Mouse (Mus musculus) forebrain, embryonic 15.5 days (tissue): Measurements from ENCODE around the gene 1110059E24Rik. TPM values are rescaled to one million over a fixed set of nuclear protein-coding genes. Genes with fewer than 3 reads are reported as not detected.

ENCODE experiments used
- ATAC-seq: fragments of 200-750 bp; cut with Nextera tagmentation; replicated peaks from 2 replicates; pipeline ENCODE4 v1.8.0; 2017; ENCODE audit warnings: mild to moderate bottlenecking, moderate TSS enrichment, moderate library complexity
- H3K27ac ChIP-seq: fragments of 300-500 bp; sonication (generic); replicated peaks from 2 replicates; pipeline ENCODE4 v1.5.1; 2015; ENCODE audit warnings: mild to moderate bottlenecking, inconsistent platforms
- H3K27me3 ChIP-seq: fragments of 300-500 bp; sonication (generic); 2 replicates; pipeline ENCODE4 v1.6.1; 2015; ENCODE audit warnings: inconsistent platforms
- H3K36me3 ChIP-seq: fragments of 300-500 bp; sonication (generic); 2 replicates; pipeline ENCODE4 v1.6.1; 2015; ENCODE audit warnings: mild to moderate bottlenecking, inconsistent platforms
- H3K4me1 ChIP-seq: fragments of 300-500 bp; sonication (generic); 2 replicates; pipeline ENCODE4 v1.6.1; 2015; ENCODE audit warnings: inconsistent platforms
- H3K4me2 ChIP-seq: fragments of 300-500 bp; sonication (generic); replicated peaks from 2 replicates; pipeline ENCODE4 v1.6.1; 2015; ENCODE audit warnings: mild to moderate bottlenecking, inconsistent platforms
- H3K4me3 ChIP-seq: fragments of 300-500 bp; sonication (generic); 2 replicates; pipeline ENCODE4 v1.5.1; 2015; ENCODE audit warnings: mild to moderate bottlenecking, inconsistent platforms
- H3K9ac ChIP-seq: fragments of 300-500 bp; sonication (generic); replicated peaks from 2 replicates; pipeline ENCODE4 v1.6.1; 2015; ENCODE audit warnings: mild to moderate bottlenecking, inconsistent platforms
- H3K9me3 ChIP-seq: fragments of 300-500 bp; sonication (generic); 2 replicates; pipeline ENCODE4 v1.6.1; 2016; ENCODE audit warnings: inconsistent platforms
- WGBS: fragments of 180-500 bp; shearing (Covaris S2); methylation state at CpG from one replicate; pipeline ENCODE4 v1.1.7; 2015; ENCODE audit warnings: mixed read lengths; 5-methylcytosine and 5-hydroxymethylcytosine counted together
- polyA plus RNA-seq: library from polyadenylated mRNA; unstranded; fragments of >200 nt; fragmentation: Nextera tagmentation; extraction: Ambion mirVana; gene quantifications from 2 replicates; pipeline ENCODE4 v1.2.1, GENCODE M21; 2015

The 1110059E24Rik gene
- polyA plus RNA-seq, 1 experiment from 2014 or later = 57.7 TPM

DNA sequence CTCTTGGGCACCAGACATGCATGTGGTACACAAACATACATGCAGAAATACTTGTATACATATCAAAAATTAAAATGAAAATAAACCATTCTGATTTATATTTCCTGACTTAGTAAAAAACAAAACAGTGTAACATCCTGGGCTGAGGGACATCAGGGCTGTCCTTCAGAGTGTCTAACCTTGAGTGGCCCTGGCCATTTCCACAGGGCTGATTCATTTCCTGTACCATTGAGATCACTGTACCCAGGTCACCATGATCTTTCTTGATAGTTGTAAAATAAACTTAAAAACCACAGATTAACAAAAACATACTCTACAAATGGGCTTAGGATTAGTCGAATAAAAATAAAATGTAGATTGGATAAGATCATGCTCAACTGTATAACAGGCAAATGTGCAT lies 66.2 kb downstream of the 1110059E24Rik start:
- Histone ChIP-seq H3K9ac (no peak overlapping the region), H3K27me3 (no peaks in the 10 kb centered on the region), H3K27ac (no peak overlapping the region), H3K36me3 (no peaks in the 10 kb centered on the region), H3K4me2 (no peak overlapping the region), H3K4me1 (no peaks in the 10 kb centered on the region), H3K4me3 (no peak overlapping the region), H3K9me3 (no peaks in the 10 kb centered on the region)
- ATAC-seq = no peak
- WGBS = 91% methylated on average over 1 of the region's 1 CpGs

DNA sequence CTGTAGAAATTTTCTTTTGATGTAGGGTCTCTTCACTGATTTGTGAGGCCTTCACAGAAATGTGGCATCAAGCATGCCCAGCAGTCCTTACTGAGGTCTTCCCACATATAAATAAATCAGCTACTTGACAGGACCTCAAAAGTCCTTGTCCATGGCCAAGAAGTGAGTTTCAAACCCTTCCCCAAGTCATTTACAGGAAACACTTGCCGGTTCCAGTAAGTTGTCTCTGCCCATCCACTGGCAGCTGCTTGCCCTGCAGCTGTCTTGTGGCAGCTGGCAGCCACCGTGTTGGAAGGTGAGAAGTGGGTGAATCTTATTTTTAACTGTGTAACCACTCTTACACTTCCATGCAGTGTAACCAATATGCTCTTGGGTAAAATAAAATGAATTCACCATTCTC lies 66.9 kb downstream of the 1110059E24Rik start:
- 86% methylated on average over 2 of the region's 2 CpGs for WGBS
- Histone ChIP-seq H3K4me3 (no peak overlapping the region), H3K9me3 (no peaks in the 10 kb centered on the region), H3K36me3 (no peaks in the 10 kb centered on the region), H3K4me1 (no peaks in the 10 kb centered on the region), H3K4me2 (no peak overlapping the region), H3K9ac (no peak overlapping the region), H3K27ac (no peak overlapping the region), H3K27me3 (no peaks in the 10 kb centered on the region)
- ATAC-seq = no peak

DNA sequence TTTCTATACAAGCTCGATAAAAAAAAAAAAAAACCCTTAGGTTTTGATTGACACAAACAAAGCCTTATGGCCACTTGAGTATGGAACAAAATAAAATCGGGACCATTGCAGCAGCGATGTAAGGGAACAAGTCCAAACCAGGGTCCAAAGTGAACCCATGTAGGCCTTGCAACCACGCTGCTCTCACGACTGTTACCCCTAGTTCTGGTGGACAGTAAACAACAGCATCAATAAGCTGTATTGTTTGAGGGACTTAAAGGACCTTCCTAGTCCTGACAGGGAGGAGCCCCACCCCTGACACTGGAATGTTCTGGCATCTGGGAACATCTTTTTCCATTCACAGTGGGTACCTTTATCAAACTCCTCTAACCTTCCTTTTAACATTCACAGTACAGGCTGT lies 68.8 kb downstream of the 1110059E24Rik start:
- Histone ChIP-seq H3K9me3 (no peaks in the 10 kb centered on the region), H3K27me3 (no peaks in the 10 kb centered on the region), H3K4me3 (no peak overlapping the region), H3K36me3 (no peaks in the 10 kb centered on the region), H3K4me2 (no peak overlapping the region), H3K9ac (no peak overlapping the region), H3K27ac (no peak overlapping the region), H3K4me1 (no peaks in the 10 kb centered on the region)
- no peak for ATAC-seq
- WGBS = 83% methylated on average over 5 of the region's 5 CpGs

DNA sequence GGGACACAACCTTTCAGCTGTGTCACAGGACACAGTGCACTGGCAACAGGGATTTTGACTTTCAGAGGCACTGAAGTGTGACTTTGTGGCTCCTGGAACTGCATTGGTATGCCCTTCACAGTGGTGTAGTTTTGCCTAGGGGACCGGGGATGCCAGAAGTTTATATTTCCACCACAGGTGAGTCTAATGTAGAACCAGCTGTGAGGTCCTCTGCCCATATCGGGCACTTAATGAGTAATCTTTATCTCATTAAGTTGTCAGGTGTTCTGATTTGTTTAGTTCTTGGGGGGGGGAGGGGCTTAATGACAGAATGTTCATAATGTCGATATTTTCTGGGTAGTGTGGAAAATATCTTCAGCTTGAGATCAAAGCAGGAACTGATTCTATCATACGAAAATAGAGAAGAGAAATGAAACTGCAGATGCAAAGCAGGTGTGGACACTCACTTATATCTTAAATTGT lies 69.2 kb downstream of the 1110059E24Rik start:
- no peaks in the 10 kb centered on the region for H3K4me1 ChIP-seq
- H3K9ac ChIP-seq = no peak overlapping the region
- H3K4me3 ChIP-seq = no peak overlapping the region
- no peak overlapping the region for H3K4me2 ChIP-seq
- H3K27me3 ChIP-seq = no peaks in the 10 kb centered on the region
- ATAC-seq = no peak
- no peaks in the 10 kb centered on the region for H3K9me3 ChIP-seq
- WGBS = 93% methylated on average over 4 of the region's 4 CpGs
- H3K36me3 ChIP-seq = no peaks in the 10 kb centered on the region
- no peak overlapping the region for H3K27ac ChIP-seq

DNA sequence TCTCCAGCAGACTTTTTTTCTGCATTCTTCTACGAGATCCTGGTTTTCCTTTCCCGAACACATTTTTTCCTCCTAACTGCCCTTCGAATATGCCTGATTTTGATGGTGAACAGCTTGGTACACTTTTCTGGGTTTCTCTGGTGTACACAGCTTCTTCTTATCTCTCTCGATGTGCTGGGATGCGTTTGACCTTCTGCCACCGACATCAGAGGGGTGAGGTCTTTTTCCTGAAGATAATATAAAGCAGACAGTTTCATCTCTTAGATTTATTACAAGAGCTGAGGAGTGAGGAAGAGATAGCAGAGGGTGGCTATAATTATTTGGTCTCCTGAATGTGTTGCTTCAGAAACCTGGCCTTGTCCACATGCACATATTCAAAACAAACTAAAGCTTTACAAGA lies 71.4 kb downstream of the 1110059E24Rik start:
- WGBS = 90% methylated on average over 6 of the region's 6 CpGs
- Histone ChIP-seq H3K4me1 (0 out of 2 replicates have a peak, but pooled peaks cover 5% of the 10 kb centered on the region), H3K27ac (no peak overlapping the region), H3K4me2 (no peak overlapping the region), H3K27me3 (no peaks in the 10 kb centered on the region), H3K4me3 (no peak overlapping the region), H3K9me3 (no peaks in the 10 kb centered on the region), H3K36me3 (no peaks in the 10 kb centered on the region), H3K9ac (no peak overlapping the region)
- ATAC-seq = no peak

DNA sequence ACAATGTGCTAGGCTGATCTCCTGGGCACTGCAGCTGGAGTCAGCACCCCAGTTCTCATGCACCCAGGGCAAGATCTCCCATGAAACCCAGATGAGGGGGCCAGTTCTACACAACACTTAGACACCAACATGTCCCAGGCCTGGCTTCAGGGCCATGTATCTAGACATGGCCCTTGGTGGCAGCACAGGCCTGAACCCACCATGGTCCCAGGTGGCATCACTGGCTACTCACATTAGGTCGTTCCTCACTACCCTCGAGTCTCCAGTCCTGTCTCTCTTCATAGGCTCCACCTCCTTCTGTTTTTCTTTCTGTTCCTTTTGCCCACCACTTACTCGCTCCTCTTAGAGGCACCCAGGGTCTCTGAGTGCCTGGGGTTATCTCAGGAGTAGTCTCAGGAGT lies 72.9 kb downstream of the 1110059E24Rik start:
- Histone ChIP-seq H3K27me3 (no peaks in the 10 kb centered on the region), H3K4me2 (no peak overlapping the region), H3K4me1 (0 out of 2 replicates have a peak, but pooled peaks cover 5% of the 10 kb centered on the region), H3K4me3 (no peak overlapping the region), H3K27ac (no peak overlapping the region), H3K9me3 (no peaks in the 10 kb centered on the region), H3K36me3 (no peaks in the 10 kb centered on the region), H3K9ac (no peak overlapping the region)
- no peak for ATAC-seq
- 92% methylated on average over 3 of the region's 3 CpGs for WGBS

DNA sequence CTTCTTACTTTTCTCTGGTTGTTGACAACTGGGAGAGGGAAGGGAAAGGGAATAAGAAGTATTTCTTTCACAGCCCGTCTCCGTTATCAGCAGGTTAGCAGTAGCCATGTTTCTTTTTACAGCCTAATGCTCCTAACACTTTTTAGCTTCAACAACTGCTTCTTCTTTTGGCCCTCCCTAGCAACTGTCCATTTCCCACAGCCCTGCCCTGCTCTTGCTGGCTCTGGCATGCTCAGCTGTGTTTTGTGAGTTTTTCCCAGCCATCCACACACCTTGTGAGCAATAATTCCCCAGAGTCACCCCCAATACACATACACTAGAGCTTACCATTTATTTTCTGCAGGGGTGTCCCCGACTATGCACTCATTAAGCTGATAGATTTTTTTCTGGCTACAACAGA lies 75.3 kb downstream of the 1110059E24Rik start:
- H3K9me3 ChIP-seq = no peaks in the 10 kb centered on the region
- H3K27me3 ChIP-seq = no peaks in the 10 kb centered on the region
- 68% methylated on average over 3 of the region's 3 CpGs for WGBS
- ATAC-seq = no peak
- H3K4me3 ChIP-seq = no peak overlapping the region
- no peak overlapping the region for H3K27ac ChIP-seq
- H3K9ac ChIP-seq = no peak overlapping the region
- H3K4me1 ChIP-seq = 0 out of 2 replicates have a peak, but pooled peaks cover 5% of the 10 kb centered on the region
- H3K36me3 ChIP-seq = no peaks in the 10 kb centered on the region
- H3K4me2 ChIP-seq = no peak overlapping the region

DNA sequence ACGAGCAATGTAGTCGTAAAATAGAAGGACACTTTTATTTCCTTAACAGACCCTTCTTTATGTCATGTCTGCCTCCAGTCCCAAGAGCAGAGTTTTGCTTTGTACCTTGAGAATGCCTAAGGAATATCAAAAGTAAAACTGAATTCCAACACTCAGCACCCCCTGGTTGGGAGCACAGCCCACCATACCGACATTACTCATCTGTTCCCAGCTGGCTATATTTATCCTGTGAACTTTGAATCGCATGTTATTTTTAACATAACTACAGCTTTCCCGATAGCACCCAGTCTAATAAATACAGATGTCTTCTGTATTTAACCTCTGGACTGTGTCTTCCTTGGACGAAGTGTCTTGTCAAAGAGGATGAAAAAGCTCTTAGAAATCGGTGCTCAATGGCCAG lies 80.8 kb downstream of the 1110059E24Rik start:
- ATAC-seq = no peak
- Histone ChIP-seq H3K36me3 (no peaks in the 10 kb centered on the region), H3K27ac (no peak overlapping the region), H3K4me2 (no peak overlapping the region), H3K9me3 (no peaks in the 10 kb centered on the region), H3K4me1 (0 out of 2 replicates have a peak, but pooled peaks cover 2% of the 10 kb centered on the region), H3K27me3 (no peaks in the 10 kb centered on the region), H3K9ac (no peak overlapping the region), H3K4me3 (no peak overlapping the region)
- 85% methylated on average over 7 of the region's 7 CpGs for WGBS

DNA sequence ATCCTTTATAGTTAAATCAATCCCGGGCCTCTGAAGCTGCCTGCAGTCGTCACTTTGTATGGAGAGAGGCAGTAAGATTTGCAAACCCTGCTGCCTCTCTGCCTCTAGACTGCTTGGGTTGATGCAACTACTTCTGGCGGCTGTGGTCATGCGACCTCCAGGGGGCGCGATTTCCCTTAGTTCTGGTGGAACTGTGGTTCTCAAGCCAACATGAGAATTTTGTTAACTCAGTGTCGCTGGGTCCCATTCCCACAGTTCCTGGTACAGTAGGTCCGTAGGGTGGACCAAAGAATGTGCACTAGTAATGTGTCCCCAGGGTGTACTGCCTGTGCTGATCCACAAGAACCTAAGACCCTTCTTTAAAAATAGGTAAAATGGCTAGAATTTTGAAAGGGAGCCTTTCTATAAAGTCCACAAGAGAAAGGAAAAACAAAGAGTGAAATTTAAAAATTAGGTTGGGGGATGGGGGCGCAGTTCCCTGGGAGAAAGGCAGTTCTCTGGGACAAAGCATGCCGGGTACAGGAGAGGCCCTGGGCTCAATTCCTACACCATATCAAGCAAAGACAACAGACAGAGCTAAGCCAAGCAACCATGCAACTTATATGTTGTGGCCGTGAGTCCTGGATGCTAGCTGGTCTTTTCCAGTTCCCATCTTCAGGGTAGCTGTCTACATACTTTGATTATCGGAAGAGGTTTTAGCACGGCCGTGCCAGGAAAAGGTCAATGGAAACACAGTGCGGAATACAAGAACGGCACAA lies 81.4 kb downstream of the 1110059E24Rik start:
- Histone ChIP-seq H3K4me2 (no peak overlapping the region), H3K9me3 (no peaks in the 10 kb centered on the region), H3K9ac (no peak overlapping the region), H3K36me3 (no peaks in the 10 kb centered on the region), H3K27ac (no peak overlapping the region), H3K4me3 (no peak overlapping the region), H3K4me1 (no peaks in the 10 kb centered on the region), H3K27me3 (no peaks in the 10 kb centered on the region)
- WGBS = 48% methylated on average over 16 of the region's 16 CpGs
- ATAC-seq = peak; percentile 71

DNA sequence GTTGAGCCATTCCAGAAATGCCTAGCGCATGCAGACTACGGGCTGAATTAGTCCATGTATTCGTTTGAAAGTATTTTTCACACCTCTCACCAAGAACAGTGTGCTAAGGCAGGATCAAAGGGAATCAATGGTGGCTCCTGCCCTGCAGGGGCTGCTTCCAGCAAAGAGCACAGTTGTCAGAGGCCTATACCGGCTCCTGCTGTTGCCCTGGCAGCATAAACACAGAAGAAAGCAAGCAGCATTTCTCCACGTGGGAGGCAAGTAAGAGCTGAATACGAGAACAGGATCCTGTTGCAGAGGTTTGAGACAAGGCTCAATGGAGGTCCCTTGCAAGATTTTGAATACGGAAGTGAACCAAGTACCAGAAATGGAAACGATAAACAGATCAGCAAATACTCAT lies 82.0 kb downstream of the 1110059E24Rik start:
- no peak overlapping the region for H3K9ac ChIP-seq
- H3K36me3 ChIP-seq = no peaks in the 10 kb centered on the region
- H3K9me3 ChIP-seq = no peaks in the 10 kb centered on the region
- no peaks in the 10 kb centered on the region for H3K27me3 ChIP-seq
- H3K4me2 ChIP-seq = no peak overlapping the region
- no peak overlapping the region for H3K27ac ChIP-seq
- peak; percentile 47; the same call in 1 of the 2 replicates for ATAC-seq
- H3K4me1 ChIP-seq = no peaks in the 10 kb centered on the region
- WGBS = 42% methylated on average over 8 of the region's 8 CpGs
- no peak overlapping the region for H3K4me3 ChIP-seq

DNA sequence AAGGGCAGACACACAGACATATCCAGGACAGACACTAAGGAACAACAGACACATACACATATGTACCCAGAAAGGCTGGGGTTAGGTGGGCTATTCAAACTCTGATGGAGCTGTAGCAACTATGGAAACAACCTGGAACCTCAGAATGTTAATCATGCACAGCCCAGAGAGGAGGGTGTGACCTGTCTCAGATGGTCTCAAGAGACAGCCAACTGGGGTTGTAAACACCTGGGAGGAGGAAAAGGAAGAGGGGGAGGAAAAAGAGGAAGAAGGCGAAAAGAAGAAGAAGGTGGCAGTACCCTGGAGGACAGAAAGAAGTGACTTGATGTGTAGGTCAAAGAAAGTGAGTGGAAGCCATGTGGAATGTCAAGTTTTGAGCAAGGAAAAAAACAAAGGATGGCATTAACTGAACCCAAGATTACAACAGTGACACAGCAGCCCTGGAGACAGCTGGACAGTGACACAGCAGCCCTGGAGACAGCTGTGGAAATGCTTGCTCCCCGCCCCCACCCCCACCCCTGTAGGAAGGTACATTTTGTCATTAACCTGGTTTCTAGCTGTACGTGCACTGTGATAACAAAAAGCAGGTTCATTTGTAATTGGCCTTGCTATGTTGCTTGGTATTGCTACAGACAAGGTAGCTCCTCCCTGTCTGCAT lies 84.1 kb downstream of the 1110059E24Rik start:
- ATAC-seq = no peak
- 88% methylated on average over 3 of the region's 3 CpGs for WGBS
- no peak overlapping the region for H3K27ac ChIP-seq

DNA sequence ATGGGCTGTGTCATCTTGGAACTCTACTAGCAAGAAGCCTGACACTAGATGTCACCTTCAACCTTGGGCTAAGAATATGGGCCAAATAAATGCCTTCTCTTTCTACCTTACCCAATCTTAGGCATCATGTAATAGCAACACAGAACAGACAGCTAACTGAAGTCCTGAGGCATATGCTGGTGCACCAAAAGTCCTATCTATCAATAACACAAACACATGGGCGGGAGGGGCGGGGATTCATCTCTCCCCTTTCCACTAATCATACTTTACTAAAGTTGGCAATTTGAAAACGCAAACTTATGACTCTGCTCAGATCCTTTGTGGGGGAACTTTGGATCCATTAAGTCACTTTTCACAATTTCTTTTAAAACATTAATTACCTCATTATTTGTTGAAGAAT lies 84.8 kb downstream of the 1110059E24Rik start:
- no peaks in the 10 kb centered on the region for H3K36me3 ChIP-seq
- H3K9me3 ChIP-seq = no peaks in the 10 kb centered on the region
- no peak overlapping the region for H3K4me2 ChIP-seq
- no peak overlapping the region for H3K4me3 ChIP-seq
- no peak for ATAC-seq
- 0 out of 2 replicates have a peak, but pooled peaks cover 3% of the 10 kb centered on the region for H3K4me1 ChIP-seq
- WGBS = 94% methylated on average over 3 of the region's 3 CpGs
- no peaks in the 10 kb centered on the region for H3K27me3 ChIP-seq
- H3K27ac ChIP-seq = no peak overlapping the region
- H3K9ac ChIP-seq = no peak overlapping the region

More for the DNA sequence above, 84.1 kb downstream of the 1110059E24Rik start:
- H3K4me1 ChIP-seq = 0 out of 2 replicates have a peak, but pooled peaks cover 3% of the 10 kb centered on the region
- no peak overlapping the region for H3K9ac ChIP-seq
- no peaks in the 10 kb centered on the region for H3K27me3 ChIP-seq
- no peak overlapping the region for H3K4me3 ChIP-seq
- no peaks in the 10 kb centered on the region for H3K9me3 ChIP-seq
- no peaks in the 10 kb centered on the region for H3K36me3 ChIP-seq
- H3K4me2 ChIP-seq = no peak overlapping the region
